Mouse (Mus musculus) hematopoietic stem cell, adult 5-6 weeks (primary cell): ENCODE data around the gene Clpp. TPM values are rescaled to one million over a fixed set of nuclear protein-coding genes. Genes with fewer than 3 reads are reported as not detected.

ENCODE experiments used
- ATAC-seq, 2 experiments: fragments of 125-278 bp in 1 of 2; replicated peaks in 1 of 2; 2 replicates each; pipeline ENCODE4 v1.8.0; 2016 to 2017; ENCODE audit warnings: inconsistent platforms in 2 of 2, mild to moderate bottlenecking in 2 of 2, moderate number of reproducible peaks in 2 of 2, low read depth in 1 of 2, moderate TSS enrichment in 1 of 2; ENCODE audit not compliant: low FRiP score in 2 of 2, poor library complexity in 2 of 2, severe bottlenecking in 2 of 2, insufficient read depth in 1 of 2, low TSS enrichment in 1 of 2
- total RNA-seq: library from RNA; stranded (forward); fragments of 172-1452, 232-1000 nt; gene quantifications from 2 replicates; pipeline ENCODE4 v1.2.3, GENCODE M21; 2017

Gene Clpp
- total RNA-seq, 1 experiment from 2014 or later = 66.4 TPM

DNA sequence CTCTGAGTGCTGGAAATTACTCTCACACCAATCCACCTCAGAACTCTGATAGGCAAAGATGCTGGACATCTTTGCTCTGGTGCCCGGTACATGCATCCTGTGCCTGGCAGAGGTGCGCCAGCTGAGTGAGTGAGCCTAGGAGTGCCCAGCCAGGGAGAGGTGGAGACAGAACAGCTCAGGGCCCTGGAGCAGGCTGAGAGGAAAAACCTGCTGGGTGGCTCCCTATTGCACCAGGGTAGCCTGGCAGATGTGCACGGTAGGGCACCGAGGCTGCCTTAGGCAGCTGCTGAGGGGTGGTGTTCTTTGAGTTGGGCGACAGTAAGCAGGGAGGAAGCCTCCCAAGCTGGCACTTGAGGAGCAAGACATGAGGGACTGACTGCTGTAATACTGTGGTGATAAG lies 8.1 kb upstream of the Clpp start, which contains the start of gene Acer1:
Gene Acer1 (minus strand): TSS at position 114 of the 400 bp plus-strand sequence.
- no peak; a peak in 1 of 4 replicates for ATAC-seq

DNA sequence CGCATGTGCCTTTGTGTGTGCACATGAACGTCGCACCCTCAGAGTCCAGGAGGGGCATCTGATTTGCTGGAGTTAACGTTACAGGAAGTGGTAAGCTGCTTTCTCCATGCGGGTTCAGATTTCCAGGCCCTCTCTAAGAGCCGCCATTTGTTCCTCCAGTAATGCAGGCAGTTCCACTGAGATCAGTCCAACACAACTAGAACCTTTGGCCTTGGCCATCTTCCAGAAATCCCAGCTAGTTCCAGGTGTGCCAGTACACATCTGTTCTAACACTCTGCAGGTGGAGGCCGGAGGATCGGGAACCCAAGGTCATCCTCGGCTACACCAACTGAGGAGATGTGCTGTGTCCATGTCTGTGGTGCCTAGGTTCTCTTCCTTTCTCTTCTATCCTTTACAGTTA lies 5.2 kb upstream of the Clpp start:
- no peak for ATAC-seq

DNA sequence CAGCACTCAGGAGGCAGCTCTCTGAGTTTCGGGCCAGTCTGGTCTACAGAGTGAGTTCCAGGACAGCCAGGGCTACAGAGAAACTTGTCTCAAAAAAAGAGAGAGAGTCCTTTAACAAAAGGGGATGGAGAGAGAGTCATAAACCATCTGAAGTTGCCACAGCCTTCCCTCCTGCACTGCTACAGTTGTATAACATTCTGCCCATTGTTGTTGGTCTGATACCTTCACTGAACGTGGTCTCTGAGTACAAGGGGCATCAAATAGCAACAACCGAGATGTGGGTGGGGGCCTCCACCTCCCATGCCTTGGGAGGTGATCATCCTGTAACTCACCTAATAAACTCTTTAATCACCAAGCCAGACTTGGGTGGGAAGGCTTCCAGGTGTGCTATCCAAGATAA lies 4.4 kb upstream of the Clpp start:
- no peak for ATAC-seq

DNA sequence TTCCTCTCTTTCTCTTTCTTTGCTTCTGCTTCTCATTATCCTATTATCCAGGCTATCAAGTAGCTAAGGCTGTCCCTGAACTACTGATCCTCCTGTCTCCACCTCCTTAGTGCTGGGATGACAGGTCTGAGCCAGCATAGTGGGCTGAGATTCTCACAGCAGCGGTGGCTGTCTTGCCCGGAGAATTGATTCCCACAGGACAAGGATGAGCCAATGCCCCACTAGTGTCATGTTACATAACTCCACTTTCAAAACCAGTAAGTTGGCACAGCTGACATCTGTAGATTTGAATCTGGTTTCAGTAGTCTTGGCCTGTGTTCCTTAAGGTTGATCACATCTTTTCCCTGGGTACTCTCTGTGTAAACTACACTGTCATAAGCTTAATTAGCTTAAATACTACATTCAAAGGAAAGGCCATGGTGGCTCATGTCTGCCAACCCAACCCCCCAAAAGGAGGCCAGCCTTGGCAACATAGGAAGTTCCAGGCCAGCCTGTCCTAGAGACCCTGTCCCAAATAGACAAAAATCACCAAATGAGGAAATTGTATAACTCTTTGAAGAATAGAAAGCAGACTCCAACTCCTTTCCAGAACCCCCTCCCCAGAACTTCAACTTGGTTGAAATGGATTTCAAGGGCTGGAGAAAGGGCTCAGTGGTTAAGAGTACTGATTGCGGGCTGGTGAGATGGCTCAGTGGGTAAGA lies 3.9 kb upstream of the Clpp start:
- ATAC-seq = no peak

DNA sequence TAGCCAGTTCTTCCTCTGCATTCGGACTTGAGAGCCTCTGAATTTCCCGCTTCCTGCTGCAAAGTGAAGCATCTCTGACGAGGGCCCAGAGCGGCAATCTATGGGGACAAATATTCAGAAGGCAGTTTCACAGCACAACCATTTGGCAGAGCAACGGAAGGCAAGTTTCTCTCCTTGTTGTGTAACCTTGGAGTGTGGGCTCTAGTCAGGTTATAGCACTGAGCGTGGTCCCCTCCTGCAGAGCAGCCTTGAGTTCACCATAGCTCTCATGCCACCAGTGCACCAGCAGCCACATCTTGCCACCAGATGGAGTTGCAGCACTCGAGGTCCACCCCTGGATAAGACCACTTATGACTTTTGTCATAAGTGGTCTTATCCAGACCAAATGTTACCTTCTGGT lies 1.7 kb upstream of the Clpp start:
- ATAC-seq = no peak

DNA sequence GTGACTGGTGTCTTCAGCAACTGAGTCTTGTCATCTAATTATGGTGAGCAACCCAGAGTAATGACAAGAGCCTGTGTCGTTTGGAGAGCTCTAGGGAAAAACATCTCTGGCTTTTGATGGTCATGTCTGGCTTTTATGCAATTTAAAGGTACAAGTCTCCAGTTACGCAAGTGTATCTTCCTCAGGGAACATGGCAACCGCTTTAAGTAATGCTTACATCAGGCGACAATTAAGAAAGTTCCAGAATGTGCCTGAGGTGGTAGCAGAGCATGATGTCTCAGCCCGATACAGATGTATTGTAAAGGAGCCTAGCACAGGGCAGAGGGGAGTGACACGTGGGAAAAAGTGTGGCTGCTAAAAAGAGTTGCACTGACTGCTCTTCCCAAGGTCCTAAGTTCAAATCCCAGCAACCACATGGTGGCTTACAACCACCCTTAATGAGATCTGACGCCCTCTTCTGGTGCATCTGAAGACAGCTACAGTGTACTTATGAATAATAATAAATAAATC lies 1.1 kb upstream of the Clpp start:
- ATAC-seq = no peak

DNA sequence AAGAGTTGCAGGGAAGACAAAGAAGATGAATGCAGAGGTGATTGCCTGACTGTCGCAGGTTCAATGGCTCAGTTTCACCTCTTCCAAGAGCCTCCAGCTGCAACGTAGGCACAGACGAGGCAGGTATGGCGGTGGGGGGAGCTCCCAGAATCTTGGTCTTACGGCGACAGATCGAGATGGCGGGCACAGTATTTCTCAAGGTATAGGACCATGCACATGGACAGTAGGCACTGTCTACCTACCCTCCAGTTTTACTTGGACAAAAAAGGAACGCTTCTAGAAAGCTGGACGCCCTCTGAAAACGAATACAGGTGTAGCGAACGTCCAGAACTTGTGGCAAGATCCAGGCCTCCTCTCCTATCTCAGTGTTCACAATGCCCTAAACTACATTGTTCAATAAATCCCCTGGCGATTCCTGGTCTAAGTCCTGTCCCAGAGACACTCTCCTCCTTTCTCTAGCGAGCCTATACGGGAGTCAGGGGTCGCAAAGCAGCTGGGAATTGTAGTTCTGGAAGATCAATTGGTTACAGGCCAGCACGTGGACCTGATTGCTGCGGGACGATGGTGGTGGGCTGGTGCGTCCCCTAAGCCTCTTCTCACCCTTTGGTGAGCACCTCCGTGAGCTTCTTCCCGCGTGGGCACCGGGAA lies 514 bp upstream of the Clpp start:
- ATAC-seq = peak; percentile 80 to 85

DNA sequence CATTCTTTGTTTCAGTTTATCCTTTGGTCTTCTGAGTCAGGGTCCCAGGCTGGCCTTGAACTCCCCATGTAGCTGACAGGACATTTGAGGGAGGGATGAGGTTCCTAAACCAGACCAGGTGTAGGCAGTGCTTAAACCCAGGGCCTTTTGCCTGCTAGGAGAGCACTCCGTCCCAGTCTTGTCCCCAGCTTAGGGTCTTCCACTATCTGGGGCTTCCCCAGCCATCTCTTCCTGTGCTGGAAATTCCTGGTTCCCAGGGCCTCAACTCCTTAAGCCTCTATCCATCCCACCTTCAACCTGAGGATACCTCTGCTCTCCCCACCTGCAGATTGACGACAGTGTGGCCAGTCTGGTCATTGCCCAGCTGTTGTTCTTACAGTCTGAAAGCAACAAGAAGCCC lies 861 bp downstream of the Clpp start:
- no peak for ATAC-seq

DNA sequence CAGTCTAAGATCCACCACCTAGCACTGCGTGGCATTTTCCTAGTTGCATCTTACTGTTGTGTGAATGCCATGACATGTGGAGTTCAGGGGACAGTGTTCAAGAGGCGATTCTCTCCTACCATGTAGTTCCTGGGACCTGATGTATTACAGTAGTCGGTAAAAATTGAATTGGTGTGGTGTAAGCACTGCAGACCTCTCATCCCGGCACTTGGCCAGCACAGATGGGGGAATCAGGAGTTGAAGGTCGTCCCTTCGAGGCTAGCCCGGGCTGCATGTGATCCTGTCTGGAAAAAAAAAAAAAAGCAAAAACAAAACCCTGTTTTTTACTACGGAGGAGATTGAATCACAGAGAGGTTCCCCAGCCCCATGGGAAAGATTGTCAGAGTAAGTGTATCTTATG lies 4.9 kb downstream of the Clpp start:
- no peak for ATAC-seq

DNA sequence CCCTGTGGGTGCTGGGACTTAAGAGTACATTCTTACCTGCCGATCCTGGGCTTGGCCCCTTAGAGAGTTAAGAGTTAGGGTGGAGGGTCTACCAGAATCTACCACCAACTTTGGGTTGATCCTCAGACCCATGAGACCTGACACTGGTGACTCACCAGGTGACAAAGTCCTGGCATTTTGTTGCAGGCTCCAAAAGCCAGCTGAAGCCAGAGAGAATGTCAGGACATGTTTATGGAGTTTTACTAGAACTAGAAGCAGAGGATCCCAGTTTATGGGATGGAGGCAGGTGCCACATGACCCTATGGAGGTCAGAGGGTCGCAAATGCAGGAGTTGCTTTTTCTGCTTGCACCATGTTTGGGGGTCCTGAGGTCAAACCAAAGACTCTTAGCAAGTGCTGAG lies 6.4 kb downstream of the Clpp start:
- no peak for ATAC-seq

DNA sequence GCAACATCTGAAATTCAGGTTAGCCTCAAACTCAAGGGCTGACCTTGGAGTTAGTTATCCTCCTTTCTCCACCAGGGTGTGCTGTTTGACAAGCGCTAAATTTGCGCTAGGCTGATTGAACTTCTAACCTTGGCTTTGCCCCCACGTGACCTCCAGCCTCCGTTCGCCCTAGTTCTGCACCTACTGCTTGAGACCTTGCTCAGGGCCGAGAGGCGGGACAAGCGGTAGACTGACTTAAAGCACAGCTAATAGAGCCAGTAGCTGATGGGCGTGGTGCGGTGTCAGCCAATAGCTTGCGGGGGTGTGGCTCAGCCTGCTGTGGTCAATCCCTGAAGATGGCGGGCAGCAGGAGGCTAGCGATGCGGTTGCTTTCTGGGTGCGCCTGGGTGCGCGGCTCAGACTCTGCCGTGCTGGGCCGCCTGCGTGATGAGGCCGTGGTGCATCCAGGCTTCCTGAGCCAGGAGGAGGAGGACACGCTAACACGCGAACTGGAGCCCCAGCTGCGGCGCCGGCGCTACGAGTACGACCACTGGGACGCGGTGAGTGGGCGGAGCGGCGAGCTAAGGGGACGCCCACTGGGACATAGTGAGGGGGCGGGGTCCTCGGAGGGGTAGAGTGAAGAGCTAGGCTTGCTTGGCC lies 7.0 kb downstream of the Clpp start, which contains the start of gene Alkbh7:
Gene Alkbh7 (plus strand): TSS at position 311 of the 639 bp plus-strand sequence.
- ATAC-seq = peak; percentile 98 to 99

DNA sequence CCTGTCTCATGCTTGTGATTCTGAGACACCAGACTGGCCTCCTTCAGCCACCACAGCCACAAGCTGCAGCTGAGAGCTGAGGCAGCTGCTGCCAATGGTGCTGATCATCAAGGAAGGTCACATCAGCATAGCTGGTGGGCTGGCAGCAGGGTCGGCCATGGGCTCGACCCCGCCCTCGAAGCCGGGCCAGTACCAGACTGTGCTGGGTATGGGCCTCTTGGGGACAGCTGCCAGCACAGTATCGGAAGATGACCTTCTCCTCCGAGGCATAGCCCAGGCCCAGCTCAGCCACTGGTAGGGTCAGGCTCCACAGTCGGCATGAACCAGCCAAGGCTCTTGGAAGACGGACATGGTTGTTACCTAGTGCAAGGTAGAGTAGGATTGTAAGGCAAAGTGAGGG lies 9.3 kb downstream of the Clpp start:
- ATAC-seq = no peak

DNA sequence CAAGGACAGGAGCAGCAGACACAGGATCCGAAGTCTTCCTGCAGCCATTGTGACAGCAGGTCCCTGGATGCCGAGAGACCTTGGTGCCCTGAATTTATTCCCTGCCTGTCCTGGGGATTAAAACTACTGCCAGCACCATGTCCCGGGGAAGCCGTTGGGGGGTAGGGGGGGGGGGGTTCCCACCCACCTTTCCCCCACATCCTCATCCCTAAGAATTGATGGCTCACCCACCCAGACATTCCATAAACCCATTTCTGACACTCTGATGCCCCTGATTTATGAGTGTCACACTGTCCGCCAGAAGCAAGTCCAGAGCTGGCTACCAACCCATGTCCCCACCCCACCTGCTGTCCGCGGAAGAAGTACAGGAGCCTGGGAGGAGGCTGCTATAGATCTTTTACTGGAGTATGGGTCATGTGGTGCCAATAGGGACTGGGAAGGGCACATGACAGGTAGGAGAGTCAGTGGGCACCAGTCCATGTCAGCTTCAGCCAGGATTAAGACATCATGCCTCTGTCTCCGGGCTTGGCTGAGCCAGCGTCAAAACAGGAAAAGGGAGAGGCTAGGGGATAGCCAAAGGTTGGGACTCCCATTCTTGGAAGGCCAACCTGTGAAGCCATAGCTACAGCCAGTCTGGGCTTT lies 10.0 kb downstream of the Clpp start, which contains the start of gene Pspn:
Gene Pspn (minus strand): TSS at position 51 of the 642 bp plus-strand sequence.
- no peak for ATAC-seq

DNA sequence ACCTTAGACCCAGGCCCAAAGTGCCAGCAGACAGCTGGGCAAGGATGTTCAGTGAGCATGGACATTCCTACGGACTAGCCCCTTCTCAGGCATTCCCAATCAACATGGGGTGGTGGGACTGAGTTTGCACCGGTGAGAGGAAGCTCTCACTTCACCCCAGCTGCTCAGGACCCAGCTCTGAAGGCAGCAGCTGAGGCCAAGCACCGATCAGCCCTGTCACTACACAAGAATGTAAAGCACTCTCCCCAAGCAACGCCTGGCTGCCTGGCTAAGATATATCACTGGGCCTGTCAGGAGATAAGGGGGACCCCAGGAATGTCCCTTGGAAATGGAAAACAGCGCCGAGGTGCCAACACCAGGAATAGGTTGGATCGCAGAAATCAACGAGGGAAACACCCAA lies 11.1 kb downstream of the Clpp start:
- ATAC-seq = no peak

DNA sequence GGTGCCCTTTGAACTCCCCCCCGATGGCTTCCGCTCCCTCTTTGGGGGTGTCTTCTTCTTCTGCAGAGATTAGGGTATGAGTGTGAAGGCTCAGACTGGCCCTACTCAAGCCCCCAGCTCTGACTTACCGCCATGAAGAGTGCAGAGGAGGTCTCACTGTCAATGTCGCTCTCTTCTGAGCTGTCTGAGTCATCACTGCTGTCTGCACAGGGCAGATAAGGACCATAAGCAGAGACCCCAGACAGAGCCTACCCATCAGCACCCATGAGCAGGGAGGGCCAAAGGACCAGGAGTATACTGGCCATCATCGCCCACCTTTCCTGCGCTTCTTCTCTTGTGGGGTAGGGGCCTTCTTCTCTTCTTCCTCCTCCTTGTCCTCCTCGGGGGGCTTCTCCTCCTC lies 13.9 kb downstream of the Clpp start:
- ATAC-seq = no peak

DNA sequence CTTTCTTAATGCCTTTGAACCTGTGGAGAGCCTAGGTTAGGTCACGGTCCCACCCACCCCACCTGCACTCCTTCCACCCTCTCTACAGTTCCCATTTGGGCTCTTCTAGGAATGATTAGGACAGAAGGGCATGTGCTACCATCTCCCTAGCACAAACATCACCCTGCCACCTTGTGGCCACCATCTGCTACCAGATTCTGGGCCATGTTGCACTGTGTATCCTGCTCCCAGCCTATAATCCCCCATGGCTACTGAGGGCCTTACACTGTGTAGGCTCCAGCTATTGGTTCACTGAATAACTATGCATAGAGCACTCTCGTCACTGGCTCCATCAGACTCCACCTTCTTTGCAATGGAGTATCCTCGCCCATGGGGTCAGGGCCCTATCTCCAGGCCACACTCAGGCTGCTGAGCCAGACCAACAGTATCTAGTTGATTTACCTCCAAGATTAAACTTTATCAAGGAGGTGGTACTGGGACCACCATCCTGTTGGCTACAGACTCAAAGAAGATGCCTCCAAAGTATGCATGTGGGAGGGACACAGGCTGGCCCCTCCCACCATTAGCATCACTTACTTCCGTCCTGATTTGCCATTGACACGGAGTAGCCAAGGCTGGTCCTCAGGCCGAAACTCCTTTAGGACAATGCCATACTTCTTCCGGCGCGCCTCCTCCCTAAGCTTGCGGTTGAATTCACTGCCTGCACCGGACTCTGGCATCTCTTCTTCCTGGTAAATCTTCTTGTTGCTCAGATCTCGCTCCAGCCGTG lies 17.2 kb downstream of the Clpp start:
- ATAC-seq = no peak

DNA sequence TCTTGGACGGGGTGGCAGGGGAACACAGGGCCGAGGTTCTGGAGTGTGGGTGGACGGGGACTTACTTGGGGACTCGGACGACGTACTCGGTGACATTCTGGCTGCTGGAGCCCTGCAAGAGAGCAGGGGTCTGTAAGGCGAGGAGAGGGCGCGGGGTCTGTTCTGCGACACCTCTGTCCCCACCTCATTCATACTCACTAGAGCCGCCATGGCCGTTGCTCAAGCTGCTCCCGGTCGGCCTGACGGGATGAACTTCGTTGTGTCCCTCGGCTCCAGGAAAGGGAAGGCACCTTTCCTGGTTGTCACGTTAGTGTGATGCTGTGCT lies 20.8 kb downstream of the Clpp start:
- ATAC-seq = peak; percentile 44 to 49
